Comparison of ENCODE assay signal across 12 mouse cellular contexts in the genomic region with DNA sequence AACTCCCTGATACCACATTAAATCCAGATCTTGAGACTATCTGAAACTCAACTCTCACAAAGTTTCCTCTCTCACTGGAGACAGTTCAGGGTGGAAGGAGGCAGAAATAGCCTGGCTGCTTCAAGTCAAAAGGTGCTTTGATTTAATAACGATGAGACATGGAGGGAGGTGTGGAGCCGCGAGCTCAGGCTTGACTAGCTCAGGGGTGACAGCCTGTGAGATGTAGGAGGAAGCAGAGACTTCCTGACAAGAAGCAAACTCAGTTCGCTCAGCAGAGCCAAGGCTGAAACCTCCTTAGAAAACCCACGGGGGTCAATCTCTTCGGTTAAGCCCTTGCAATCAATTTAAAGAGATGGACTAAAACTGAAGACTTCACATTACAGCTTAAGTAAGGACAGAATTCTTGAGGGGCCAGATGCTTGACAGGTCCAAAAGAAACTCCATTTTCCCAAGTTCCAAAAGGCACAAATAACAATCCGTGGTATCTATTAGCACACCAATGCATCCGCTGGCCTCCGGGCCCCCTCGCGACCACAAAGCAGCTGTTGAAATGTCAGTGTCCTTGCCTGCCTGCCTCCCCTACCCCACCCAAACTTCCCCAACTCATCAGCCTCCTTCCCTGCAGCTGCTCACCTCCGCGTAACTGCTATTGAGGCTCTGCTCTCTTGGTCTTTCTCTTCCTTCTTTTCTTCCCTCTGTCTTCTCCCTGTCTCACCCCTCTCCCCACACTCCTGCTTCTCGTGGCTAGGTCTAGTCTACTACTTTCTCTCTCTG.
DNase-seq lines count a peak whose midpoint lies in the region; ATAC-seq and TF ChIP-seq lines count a peak whose summit lies in the region.
"Had no signal": no experiment of that assay in that cellular context is flagged by ENCODE, and none has a peak within 500 bp of the region (broad histone marks: within the 10 kb centered on the region; RNA-seq: fewer than 3 reads in every experiment).

No protein-coding gene starts in this region.

- intact Hi-C loops in left cerebral cortex, adult 2 months (cut with DNase I) = no loop called here

- peak; percentile 78 for ATAC-seq in granulocyte monocyte progenitor cell, adult 5-6 weeks (replicated peaks; ENCODE audit: poor library complexity, severe bottlenecking)
- ATAC-seq in megakaryocyte progenitor cell, adult 5-6 weeks (replicated peaks; ENCODE audit: poor library complexity) = peak; percentile 72
- ATAC-seq: intestine, postnatal 0 days had no signal

- TF ChIP-seq CTCF in left cerebral cortex, adult 2 months (IDR thresholded peaks at IDR 0.05) = no peak

- H3K4me3 ChIP-seq in left cerebral cortex, adult 2 months = no peak overlapping the region

- no peak overlapping the region for H3K27ac ChIP-seq in left cerebral cortex, adult 2 months

- DNase-seq in spleen, postnatal 36 days (ENCODE audit: low spot score in 2 of 2) = peak; percentile 32 to 41
- no peak for DNase-seq in spleen, postnatal 14 days (ENCODE audit: low spot score in 2 of 2)
- no peak for DNase-seq in left cerebral cortex, adult 2 months (ENCODE audit: extremely low spot score in 1 of 2, low spot score in 2 of 2)
- no peak for DNase-seq in gastrocnemius, adult 8-10 months (ENCODE audit: low spot score in 2 of 2)
- DNase-seq in cerebellum, adult 18-20 months = no peak
- DNase-seq: cerebellum, adult 9-11 months; heart, postnatal 4 days; layer of hippocampus, adult 9-11 months; lung, postnatal 4 days had no signal

Comparison
In these comparisons a context has a peak if more than half of its experiments do, and no peak if none do; other contexts are left out.
1. DNase-seq: peak in spleen, postnatal 36 days (2 of 2); none in spleen, postnatal 14 days (0 of 2), left cerebral cortex, adult 2 months (0 of 2), gastrocnemius, adult 8-10 months (0 of 2) and cerebellum, adult 18-20 months (0 of 2).